Mouse (Mus musculus): Measurements from ENCODE around the gene Glis3. TPM values are rescaled to one million over a fixed set of nuclear protein-coding genes. Genes with fewer than 3 reads are reported as not detected.

The Glis3 gene
- polyA plus RNA-seq, 3 experiments from 2014 or later = 0.05 TPM; not detected in 2

DNA sequence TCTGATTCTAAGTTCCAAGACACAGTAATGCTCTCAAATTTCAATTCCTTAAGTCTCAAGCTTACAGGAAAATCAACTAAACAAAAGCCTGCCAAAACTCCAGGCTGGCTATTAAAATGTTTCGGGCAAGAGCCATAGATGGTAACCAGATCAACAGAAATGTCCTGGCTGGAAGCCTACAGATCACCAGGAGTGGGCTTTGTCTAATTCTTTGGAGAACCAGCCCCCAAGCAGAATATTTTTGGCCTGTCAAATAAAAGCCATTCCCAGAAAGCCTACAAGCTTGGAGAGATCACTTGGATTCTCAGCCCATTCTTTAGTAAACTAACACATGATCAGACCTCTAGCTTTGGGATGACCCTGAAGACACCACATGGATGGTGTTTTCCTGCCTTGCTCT lies 303.5 kb downstream of the Glis3 start:
- no peak for ATAC-seq

DNA sequence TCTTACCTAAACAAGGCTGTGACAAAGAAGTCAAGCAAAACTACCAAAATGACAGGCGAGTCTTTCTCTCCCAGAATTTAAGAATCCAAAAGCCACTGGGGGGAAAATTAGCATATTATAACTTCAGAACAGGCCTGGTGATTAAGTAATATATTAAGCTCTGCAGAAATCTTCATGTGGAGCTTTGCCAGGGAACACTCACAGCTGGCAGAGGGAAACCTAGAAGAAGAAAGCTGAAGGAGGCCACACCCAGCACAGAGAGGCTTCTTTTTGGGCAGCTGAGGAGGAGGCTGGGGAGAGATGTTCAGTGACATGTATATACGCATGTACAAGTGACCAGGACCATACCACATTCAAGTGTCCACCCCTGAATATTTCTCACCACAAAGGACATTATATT lies 304.1 kb downstream of the Glis3 start:
- no peak for ATAC-seq

DNA sequence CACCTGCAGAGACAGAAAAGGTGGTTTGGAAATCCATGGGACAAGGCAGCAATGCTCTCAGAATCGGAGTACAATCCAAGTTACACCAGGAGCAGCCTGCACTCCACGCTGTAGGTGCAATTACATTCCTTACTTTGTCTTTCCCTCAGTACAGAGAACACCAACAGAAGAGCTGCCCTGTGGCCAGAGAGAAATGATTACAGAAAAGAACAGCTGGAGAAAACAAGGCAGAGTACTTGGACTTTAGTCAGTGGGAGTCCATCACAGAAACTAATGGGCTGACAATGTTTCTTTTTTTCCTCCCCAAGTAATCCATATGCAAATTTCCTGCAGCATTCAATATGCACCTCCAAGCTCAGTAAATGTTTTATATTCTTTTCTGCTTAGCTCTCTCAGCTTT lies 305.4 kb downstream of the Glis3 start:
- ATAC-seq = no peak

DNA sequence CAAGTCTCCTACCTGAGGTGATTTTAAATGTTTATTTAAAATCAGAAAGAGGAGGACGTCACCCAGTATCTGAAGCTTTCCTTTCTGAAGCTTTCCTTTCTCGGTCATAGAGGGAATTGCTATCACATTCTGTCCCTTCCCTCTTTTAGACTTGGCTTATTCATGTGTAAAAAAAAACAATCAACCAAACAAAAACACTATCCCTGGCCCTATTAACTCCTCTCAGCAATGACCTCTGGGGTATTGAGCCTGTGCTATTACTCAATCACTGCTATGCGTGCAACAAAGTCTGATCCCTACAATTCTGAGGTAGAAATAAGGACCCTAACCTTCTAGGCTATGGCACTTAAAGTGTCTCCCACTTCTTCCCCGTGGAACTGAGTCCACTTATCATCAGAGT lies 311.7 kb downstream of the Glis3 start:
- no peak for ATAC-seq

DNA sequence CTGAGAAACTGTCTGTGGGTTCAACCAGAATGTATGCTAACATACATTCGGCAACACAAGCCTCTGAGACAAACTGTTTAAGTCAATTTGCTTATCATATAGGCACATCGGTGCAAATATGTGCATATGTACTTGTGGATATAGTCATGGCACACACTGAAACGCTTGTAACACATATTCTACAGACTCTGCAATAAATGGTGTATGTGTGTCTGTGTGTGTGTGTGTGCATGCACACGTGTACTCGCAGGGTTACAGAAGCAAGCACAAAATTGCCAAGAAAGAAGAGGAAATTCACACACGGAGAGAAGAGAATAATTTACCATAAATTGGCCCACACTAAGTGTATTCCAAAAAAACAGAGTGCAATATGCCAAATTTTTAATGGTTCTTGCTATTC lies 312.6 kb downstream of the Glis3 start:
- ATAC-seq = no peak

DNA sequence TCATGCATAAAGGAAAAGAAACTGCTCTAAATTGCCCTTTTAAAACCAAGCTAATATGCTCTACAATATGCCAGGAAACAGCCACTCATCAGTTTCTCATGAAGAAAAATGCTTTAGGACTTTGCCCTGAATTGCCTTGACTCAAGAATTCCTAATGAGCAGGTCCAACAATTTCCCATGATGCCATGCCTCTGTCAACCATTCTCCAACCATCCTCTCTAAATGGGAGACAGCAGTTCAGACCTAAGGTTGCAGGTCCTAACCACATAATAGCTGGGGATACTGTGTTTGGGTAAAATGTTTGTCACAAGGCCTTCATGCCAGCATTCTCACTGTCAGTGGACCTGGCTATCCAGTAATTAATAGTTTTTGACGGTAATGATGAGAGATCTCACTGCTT lies 313.1 kb downstream of the Glis3 start:
- ATAC-seq = no peak

DNA sequence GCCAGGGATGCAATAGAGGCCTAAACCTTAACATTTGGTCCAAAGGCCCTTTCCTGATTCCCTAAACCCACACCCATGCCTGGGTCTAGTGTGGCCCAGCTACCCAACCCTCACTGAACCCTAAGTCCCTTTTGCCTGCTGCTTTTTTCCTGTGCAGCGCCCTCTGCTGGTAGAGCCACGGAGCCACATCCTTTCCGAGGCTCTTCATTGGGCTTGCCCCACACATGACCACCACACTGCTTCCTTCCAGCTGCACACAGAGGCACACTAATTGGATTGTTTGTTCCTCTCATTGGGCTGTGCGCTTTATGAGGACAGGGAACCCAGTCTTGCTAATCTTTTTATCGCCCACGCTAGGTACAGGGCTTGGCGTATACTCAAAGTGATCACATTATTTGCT lies 314.0 kb downstream of the Glis3 start:
- ATAC-seq = no peak

DNA sequence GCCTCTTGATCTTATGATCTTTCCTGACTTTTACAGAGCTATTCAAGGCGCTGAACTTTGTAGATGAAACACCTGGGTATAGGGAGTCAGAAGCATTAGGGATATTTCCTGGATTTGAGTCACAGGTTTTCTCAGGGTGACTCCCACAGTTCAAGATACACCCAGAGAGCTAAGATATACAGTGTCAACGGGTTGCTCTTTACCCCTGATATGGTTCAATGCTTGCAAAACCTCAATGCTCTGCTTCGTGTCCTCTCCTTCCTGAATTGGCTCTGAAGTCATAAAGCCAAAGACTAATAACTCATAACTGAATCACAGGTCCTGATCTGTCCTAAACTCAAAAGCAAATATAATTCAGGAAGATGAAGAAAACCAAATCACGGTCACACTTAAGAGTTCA lies 319.0 kb downstream of the Glis3 start:
- ATAC-seq = no peak

DNA sequence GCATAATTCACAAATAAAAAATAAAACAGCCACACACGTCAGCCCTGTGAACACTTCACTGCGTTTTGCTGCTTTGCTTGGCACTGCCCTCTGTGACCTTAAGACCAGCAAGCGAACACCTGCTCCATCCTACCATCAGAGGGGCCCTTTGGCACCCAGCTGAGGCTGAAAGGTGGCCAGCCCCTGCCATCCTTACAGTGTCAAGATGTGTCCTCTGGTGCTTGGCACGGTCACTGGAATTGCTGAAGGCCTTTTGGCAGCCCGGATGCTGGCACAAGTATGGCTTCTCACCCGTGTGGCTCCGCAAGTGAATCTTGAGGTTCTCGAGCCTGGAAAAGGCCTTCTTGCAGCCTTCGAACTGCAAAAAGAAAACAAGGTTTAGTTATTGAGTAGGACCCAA lies 322.3 kb downstream of the Glis3 start:
- no peak for ATAC-seq

DNA sequence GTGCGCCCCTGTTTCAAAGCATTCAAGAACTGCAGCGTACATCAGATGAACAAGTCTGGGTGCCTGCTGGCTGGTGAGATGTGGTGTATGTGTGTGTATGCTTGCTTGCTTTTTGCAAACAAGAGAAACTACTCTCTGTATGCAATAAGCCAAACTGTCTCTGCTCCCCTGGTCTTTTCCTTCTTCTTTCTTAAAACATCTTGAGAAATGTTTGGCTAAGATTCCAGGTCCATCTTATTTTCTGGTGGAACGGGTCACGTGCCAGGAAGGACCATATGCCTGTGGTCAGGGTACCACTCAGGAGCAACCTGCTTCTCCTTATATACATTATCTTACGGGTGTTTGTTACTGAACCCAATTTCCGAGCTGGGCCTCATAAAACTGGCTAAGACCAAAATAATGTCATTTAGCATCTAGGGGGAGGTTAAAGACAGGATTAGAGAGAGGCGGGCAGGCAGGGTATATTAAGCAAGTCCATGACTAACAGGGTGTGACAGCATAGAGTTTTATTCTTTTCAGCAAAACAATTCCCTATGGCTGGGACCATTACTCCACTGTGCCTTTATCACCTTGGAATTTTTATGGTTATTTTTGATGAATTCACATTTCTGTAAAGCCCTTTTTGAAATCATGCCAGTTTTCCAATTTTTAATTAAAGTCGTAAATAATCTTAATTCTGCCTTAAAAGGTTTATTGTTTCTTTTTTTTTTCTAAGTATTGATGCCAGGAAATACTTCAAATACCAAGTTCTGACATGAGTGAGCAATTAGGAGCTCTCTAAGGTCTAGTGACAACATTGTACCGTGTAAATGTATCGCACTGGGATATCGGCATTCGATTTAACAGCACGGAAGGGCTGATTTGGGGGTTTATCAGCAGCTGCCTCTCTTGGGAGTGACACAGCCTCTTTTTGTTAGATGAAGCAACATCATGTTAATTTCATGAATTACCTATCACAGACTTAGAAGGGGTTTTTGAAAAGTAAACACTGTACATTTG lies 328.5 kb downstream of the Glis3 start:
- no peak for ATAC-seq

DNA sequence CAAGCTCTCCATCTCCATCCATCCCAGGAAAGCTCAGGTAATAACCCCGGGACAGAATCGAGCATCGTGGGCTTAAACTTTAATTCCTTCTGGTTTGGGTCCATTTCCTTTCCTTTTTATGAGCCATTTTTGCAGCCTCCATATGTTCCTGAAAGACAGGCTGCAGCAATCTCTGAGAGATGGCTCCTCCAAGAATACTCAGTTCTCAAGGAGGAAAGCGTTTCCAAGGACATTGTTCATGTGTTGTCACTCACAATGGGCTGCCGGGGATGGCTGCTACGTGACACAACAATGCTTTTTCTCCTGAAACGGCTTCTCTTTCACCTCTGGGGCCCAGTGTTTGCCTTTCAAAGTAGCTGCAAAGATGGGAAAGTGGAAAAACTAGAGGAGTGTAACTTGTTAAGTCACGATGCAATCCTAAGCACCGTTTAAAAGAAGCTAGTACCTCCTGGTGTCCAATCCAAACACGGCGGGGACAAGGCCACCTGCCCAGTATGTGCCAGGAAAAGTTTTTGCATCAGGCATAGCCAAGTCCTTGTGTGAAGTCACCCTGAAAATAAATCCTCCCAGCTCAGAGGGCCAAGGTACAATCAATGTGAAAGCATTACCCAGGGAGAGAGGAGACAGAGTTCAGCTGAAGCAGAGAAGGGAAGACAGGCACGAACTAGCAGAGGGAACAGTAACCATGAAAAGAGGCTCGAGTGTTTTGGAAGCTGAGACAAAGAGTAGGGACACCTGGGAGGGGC lies 332.6 kb downstream of the Glis3 start:
- ATAC-seq = no peak

DNA sequence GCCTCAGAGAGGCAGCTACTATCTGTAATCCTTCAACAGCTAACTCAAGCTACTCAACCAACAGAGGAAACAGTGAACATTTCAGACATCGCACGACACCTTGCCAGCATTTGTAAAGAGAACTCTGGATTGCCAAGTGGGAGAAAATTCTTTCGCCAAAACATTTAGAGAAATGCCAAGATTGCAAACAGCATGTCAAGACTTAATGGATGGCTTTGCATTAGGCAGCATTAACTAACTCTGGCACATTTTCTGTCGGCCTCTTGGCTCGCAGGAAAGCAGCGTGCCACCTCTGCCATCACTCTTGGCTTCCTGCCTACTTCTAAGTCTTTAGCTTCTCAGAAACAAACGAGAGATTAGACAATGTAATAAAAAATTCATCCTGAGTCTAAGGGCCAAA lies 336.2 kb downstream of the Glis3 start:
- ATAC-seq = no peak

DNA sequence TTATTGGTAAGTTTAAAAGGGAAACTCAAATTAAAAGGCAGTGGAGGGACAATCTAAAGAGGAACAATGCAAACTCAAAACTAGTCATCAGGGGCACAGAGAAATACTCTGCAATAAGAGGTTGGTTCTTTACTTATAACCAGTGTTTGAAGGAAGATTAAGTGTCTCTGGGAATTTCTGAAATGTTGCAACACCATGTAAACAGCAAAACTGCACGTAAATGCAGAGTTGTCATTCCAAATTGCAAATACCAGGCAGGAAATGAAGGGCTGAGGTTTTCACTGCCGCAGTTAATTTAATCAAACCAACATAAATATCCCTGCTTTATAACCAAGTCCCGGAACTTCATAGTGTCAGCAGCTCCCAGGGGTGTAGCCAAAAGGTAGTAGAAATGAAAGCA lies 342.3 kb downstream of the Glis3 start:
- ATAC-seq = no peak

DNA sequence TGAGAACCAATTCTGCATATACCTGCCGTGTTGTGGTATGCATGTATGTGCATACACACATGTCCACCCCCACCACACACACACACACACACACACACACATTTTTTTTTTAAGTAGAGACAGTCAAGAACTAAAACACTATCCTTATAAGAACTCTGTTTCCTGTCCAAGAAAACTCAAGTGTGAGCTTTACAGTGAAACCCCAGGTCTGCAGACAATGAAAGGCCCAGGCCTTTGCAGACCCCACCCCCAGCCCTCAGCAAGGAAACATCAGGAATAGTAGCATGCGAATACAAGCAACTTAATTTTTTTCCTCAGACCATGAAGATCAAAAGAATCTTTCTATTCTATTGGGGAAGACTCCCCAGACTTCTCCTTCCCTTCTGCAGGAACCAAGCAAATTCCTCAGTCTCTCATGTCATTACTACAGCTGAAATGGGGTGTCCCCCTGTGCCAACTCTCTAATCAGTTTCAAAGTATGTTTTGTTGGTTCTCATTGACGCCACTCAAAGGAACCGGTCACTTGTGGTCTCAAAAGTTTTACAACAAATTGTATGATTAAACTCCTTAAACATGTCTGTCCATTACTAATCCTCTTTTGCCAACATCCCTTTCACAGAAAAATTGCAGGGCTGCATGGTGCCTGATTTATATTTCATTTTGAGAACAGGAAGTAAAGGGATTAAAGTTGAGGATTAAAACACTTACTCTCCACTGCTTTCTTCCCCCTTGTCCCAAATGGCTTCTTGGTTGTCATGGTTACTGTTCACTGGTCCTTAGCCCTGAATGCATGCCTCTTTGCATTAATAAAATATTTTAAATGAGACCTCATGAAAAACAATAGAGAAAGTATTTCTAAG lies 343.0 kb downstream of the Glis3 start:
- no peak for ATAC-seq

DNA sequence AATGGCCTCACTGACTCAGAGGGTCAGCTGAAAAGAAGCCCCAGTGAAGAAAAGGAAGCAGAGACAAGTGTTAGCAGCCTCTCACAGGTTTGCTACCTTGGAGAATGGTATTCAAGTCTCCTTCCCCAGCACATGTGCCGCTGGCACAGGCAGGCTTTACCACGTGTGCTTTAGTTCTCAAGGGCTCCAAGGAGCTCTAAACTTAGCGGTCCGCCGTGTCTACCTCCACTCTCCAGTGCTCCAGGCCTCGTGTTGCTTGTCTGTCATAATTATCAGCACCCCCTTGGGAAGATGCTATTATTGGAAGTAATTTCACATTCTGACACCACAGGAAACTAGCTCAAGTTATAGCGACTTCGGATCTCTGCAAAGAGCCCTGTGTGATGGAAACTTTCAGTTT lies 344.0 kb downstream of the Glis3 start:
- ATAC-seq = no peak

DNA sequence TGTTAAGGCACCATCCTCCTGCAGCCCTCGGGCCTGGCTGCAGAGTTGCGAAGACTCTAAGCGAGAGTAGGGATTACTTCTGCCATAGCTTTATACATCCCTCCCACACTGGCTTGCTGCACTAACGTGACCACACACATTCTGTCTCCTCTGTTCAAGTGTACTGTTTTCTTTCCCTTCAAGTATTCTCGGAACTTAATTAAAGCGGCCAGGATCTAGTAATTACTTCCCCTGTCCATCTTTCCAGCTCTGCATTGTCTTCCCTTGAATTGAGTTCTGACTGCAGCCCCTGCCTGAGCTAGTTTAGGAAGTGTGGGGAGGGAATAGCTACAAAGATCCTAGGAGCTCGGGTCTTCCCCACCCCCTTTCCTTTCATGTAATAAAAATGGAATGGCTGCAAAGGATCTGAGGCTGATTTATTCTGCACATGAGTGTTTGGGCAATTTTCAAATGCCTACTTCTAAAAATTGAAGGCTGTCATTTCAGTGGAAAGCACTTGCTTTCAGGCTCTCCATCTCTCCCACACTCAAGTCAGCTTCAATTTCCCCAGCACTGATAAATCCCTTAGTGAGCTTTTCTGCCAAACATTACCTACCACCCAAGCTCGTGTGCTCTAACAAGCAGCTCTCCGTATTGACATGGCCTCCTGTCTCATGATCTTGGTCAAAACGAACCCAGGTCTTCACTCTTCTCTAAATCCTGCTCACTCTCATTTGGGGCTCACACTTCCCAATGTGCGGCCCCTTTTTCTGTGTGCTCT lies 346.7 kb downstream of the Glis3 start:
- no peak for ATAC-seq

DNA sequence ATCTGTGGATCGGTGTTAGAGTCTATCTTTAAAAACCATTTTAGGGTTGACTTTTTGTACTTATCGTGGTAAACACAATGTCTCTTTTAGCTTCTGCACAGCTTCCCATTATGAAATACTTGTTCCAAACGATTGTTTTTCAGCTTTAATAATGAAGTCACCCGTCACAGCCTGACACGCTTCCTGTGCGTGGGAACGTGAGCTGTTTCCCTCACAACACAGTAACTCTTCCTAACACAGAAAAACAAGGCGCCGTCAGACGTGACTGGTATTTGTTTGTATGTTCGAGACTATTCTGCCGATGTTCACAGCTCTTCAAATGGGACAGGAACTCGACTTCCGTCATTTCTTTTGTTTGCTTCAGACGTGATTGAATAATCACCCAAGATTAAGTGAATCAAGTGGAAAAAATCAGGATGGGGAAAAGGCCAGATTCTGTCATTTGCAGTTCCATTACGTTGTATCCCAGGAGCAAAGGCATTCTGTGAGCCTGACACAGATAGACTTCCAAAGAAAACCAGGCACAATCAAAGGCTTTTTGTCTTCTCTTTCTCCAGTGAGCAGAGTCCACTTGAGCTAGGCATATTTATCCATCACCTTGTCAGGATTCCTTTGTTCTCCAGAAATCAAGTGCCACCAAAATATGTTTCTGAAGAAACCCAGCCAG lies 351.3 kb downstream of the Glis3 start:
- ATAC-seq = no peak

DNA sequence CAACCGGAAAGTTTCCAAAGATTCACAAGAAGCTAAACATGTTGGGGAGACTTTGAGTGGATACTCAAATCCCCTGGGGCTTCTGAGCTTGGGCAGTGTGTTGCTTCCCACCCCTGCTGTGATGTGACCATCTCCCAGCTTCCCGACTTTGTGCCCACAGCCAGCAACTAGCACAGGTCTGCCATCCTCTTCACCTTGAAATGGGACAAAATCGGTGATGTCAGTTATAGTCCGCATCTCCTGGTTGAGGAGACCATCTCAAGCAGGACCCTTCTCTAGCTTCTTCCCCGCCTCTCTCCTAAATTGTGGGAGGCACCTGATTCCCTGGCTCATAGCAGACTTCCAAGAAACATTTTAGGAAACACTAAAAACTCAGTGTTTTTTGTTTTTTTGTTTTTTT lies 352.3 kb downstream of the Glis3 start:
- no peak for ATAC-seq

DNA sequence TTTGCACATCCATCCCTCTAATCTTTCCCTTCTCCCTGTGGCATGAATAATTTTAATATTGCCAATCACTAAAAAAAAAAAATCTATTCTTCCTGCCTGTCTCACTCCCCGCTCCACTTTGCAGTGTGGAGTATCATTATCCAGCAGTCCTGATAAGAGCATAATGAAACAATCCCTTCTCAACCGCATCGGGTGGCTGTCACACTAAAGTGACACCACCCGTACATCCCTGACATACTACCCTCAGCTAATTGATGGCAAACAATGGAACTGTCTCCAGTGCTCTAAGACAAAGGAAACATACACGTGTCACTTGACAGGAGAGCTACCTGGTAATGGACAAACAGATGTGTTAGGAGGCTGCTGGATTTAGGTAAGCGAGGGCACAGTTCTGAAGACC lies 373.8 kb downstream of the Glis3 start:
- ATAC-seq = no peak

DNA sequence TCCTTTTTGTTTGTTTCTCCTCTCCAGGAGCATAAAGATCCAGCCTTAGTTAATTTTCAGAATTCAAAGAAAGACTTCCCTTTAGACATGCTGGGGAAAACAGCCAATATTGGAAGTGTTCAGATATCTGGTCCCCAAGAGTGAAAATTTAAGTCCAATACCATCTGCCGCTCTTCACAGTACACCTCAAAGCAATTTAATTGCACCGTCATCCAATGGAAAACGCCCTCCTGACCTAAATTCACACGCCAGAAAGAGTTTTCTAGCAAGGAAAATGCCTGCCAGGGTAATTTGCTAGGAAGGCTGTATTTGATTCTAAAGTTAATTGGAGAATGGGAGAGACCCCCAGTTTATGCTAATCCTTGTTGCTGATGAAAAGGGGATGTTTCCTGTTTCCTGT lies 374.4 kb downstream of the Glis3 start:
- ATAC-seq = no peak

DNA sequence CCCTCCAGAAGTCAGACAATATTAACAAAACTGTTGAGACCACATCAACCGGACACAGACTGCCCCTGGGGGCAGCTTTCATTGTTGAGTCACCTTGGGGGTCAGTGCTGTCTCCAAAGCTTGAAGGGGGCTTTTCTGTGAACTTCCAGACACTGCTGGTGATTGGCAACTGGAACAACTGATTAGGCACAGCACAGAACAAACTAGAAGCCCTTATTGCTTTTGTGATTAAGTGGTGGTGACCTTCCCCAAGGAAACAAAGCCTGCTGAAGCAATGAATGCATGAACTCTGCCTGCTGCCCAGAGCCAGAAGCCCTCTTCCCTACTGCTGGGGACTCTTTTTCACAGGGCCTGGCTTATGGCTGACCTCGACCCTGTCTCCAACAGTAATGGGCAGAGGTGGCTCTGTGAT lies 377.0 kb downstream of the Glis3 start:
- ATAC-seq = no peak

DNA sequence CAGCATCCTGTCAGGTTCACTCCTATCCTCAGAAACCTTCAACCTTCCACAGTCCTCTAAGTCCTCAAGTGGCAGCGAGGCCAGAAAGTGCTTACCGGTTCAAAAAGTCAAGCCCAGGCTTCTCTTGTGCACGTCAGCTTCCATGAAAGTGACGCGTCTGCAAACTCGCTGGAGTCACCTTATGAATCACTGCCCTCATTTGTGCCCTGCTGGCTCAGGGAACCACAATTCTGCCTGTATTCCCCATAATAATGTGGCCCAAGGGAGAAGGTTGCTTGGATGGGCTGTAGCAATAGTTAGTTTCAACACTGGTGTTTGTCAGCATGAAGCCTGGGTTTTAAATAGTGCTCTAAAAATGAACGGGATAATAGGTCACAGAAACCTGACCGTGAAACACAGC lies 379.7 kb downstream of the Glis3 start:
- ATAC-seq = no peak
